Mouse (Mus musculus): ENCODE data around the gene Slc12a6. TPM values are rescaled to one million over a fixed set of nuclear protein-coding genes. Genes with fewer than 3 reads are reported as not detected.

Gene Slc12a6
- polyA plus RNA-seq, 1 experiment from 2014 or later = 11.8 TPM

DNA sequence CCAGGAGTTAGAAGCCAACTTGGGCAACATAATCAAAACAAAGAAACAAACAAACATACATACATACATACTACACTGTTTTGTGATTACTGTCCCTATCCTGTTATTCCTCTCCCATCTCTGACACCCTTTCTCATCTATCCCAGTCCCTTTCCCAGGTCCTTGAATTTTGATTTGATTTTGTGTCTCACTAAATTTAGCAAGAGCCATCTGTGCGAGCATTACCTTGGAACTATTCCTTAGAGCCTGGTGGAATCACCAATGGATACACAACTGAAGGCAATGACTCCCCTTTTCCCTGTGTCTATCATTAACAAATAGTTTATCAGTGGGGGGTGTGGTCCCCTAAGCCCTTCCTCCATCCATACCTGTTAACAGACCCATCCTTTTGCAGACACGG, 27.2 kb downstream of the Slc12a6 start:
- Histone ChIP-seq H3K4me2 (no peak overlapping the region), H3K36me3 (ENCODE audit: poor library complexity, severe bottlenecking) (no peaks in the 10 kb centered on the region), H3K4me1 (no peaks in the 10 kb centered on the region), H3K4me3 (no peak overlapping the region), H3K27ac (no peak overlapping the region), H3K27me3 (no peaks in the 10 kb centered on the region), H3K9me3 (replicated peaks) (no peaks in the 10 kb centered on the region), H3K9ac (no peak overlapping the region)
- ATAC-seq = no peak
- 91% methylated on average over 2 of the region's 2 CpGs for WGBS

DNA sequence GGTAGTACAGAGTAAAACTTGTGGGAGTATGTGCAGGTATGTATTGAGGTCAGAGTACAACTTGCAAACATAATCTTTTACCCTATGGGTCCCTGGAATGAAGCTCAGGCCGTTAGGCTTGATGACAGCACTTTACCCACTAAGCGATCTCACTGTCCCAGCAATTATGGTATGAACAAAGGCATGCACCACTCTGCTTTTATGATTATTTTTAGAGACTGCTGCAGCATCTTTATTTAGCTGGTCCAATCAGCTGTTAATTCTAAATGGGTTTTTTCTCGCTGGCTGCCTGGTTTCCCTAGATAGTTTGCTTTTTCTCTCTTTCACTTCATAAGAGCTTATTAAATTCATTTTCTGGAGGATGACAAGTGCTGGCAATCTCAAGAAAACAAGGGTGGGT, 30.6 kb downstream of the Slc12a6 start:
- no peaks in the 10 kb centered on the region for H3K36me3 ChIP-seq (ENCODE audit: poor library complexity, severe bottlenecking)
- no peak overlapping the region for H3K27ac ChIP-seq
- 74% methylated on average over 3 of the region's 3 CpGs for WGBS
- no peak overlapping the region for H3K4me3 ChIP-seq
- H3K9ac ChIP-seq = no peak overlapping the region
- ATAC-seq = no peak
- no peaks in the 10 kb centered on the region for H3K4me1 ChIP-seq
- no peaks in the 10 kb centered on the region for H3K9me3 ChIP-seq (replicated peaks)
- H3K4me2 ChIP-seq = no peak overlapping the region
- H3K27me3 ChIP-seq = no peaks in the 10 kb centered on the region

DNA sequence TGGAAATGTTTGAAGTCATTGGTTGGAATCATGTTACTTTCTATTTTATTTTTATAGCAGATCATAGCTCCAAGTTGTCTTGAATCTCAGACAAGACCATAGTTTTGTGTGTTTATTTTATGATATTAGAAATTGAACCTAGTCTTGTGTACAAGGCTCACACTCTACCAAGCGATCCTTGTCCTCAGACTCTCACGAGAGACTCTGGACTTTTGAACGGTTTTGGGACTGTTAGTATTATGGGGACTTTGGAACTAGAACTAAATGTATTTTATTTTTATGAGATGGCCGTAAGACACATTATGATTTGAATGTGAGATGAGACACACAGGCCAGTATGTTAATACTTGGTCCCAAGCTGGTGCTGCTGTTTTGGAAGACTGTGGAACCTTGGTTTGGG, 32.6 kb downstream of the Slc12a6 start:
- Histone ChIP-seq H3K4me2 (no peak overlapping the region), H3K27me3 (no peaks in the 10 kb centered on the region), H3K27ac (no peak overlapping the region), H3K9ac (no peak overlapping the region), H3K4me1 (no peaks in the 10 kb centered on the region), H3K36me3 (ENCODE audit: poor library complexity, severe bottlenecking) (no peaks in the 10 kb centered on the region), H3K4me3 (no peak overlapping the region), H3K9me3 (replicated peaks) (no peaks in the 10 kb centered on the region)
- WGBS = 94% methylated on average over 4 of the region's 4 CpGs
- ATAC-seq = no peak

DNA sequence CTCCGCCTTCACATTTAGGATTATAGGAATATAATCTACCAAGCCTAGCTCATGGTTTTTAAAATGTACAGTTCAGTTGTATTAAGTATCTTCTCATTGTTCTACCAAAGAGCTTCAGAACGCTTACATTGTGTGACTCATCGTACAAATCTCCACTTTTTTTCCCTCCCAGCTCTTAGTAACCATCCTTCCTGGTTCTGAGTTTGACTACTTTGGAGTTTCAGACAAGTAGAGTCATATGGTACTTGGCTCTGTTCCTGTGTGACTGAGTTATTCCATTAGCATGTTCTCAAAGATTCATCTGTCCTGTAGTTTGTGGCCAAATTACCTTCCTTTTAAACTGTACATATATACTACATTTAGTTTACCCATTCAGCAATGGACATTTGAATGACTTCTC, 43.0 kb downstream of the Slc12a6 start:
- no peaks in the 10 kb centered on the region for H3K36me3 ChIP-seq (ENCODE audit: poor library complexity, severe bottlenecking)
- no peaks in the 10 kb centered on the region for H3K4me1 ChIP-seq
- no peaks in the 10 kb centered on the region for H3K27me3 ChIP-seq
- H3K4me2 ChIP-seq = no peak overlapping the region
- no peaks in the 10 kb centered on the region for H3K9me3 ChIP-seq (replicated peaks)
- ATAC-seq = no peak
- no peak overlapping the region for H3K27ac ChIP-seq
- no peak overlapping the region for H3K4me3 ChIP-seq
- WGBS = 93% methylated on average over 3 of the region's 3 CpGs
- H3K9ac ChIP-seq = no peak overlapping the region

DNA sequence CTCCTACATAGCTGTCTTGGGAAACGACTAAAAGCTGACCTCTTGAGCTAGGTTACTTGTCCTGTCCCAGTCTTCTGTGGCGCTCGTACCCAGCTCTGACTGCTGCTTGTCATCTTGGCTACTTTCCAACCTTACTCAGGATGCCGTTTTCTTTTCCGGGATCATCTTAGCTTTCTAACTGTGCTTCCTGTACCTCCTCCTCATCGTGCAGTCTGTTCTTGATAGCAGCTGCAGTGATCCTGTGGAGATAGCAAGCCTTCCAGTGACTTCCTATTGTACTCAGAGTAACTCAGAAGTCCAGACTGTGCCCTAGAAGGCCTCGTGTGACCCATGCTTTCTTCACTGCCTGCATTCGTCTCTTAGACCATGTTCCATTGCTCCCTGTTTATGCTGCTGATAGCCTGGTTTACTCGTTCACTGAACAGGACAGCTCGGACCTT, 43.6 kb downstream of the Slc12a6 start:
- no peaks in the 10 kb centered on the region for H3K27me3 ChIP-seq

DNA sequence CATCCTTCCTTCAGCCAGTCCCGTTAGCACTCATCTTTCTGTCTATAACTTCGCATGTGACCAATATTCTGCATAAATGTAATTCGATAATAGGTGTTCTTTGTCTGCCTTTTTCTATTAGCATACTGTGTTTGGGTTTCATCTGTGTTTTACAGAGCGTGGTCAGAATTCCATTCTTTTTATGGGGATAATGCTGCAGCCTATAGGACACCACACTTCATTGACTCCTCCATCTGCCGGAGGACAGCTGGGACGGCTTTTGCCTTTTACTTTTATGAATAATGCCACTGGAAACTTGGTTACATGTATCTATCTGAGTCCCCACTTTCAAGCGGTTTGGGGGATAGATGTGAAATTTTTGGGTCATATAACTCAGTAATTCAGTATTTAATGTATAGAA, 50.0 kb downstream of the Slc12a6 start:
- Histone ChIP-seq H3K27me3 (no peaks in the 10 kb centered on the region), H3K4me3 (no peak overlapping the region), H3K4me2 (no peak overlapping the region), H3K9me3 (replicated peaks) (no peaks in the 10 kb centered on the region), H3K36me3 (ENCODE audit: poor library complexity, severe bottlenecking) (no peaks in the 10 kb centered on the region), H3K27ac (no peak overlapping the region), H3K4me1 (no peaks in the 10 kb centered on the region), H3K9ac (no peak overlapping the region)
- 90% methylated on average over 7 of the region's 7 CpGs for WGBS
- ATAC-seq = no peak

More for the DNA sequence above, 43.6 kb downstream of the Slc12a6 start:
- Histone ChIP-seq H3K9me3 (replicated peaks) (no peaks in the 10 kb centered on the region), H3K9ac (no peak overlapping the region), H3K4me1 (no peaks in the 10 kb centered on the region), H3K36me3 (ENCODE audit: poor library complexity, severe bottlenecking) (no peaks in the 10 kb centered on the region), H3K27ac (no peak overlapping the region), H3K4me2 (no peak overlapping the region), H3K4me3 (no peak overlapping the region)
- WGBS = 77% methylated on average over 10 of the region's 10 CpGs
- no peak for ATAC-seq

DNA sequence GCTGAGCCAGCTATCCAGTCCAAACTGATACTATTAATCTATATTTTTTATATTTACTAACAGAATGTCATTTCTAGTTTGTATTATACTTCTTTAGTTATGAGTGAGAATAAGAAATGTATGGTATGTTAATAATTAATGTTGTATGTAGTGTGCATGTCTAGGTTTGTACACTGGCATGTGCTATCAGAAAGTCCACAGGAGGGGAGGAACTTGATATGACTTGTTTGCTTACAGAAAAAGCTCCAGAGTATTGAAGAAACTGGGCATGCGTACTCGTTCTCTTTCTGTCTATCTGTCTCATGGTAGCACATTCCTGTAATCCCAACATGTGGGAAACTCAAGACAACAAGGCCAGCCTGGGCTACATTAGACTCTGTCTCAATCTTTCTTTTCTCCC, 52.6 kb downstream of the Slc12a6 start:
- Histone ChIP-seq H3K27me3 (no peaks in the 10 kb centered on the region), H3K4me3 (no peak overlapping the region), H3K27ac (no peak overlapping the region), H3K9me3 (replicated peaks) (no peaks in the 10 kb centered on the region), H3K9ac (no peak overlapping the region), H3K36me3 (ENCODE audit: poor library complexity, severe bottlenecking) (no peaks in the 10 kb centered on the region), H3K4me1 (no peaks in the 10 kb centered on the region), H3K4me2 (no peak overlapping the region)
- WGBS = 94% methylated on average over 2 of the region's 2 CpGs
- ATAC-seq = no peak

DNA sequence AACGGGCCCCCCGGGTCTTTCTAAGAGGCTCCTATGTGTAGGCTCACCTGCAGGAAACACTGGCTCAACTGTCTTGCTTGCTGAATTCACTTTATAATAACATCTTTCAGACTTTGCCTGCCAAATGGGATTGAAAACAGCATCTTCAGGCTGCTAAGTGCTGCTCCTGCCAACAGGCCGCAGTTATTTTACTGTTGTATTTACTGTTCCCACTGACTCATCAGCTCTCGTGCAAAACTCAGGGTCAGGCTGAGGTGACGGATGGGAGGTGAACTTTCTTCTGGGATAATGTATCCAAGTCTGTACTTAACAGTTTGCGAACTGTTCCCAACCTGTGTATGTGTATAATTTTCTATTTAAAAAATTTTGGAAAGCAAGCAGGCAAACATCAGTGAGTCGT, 53.3 kb downstream of the Slc12a6 start:
- Histone ChIP-seq H3K27ac (no peak overlapping the region), H3K9ac (no peak overlapping the region), H3K4me1 (no peaks in the 10 kb centered on the region), H3K36me3 (ENCODE audit: poor library complexity, severe bottlenecking) (no peaks in the 10 kb centered on the region), H3K4me3 (no peak overlapping the region), H3K9me3 (replicated peaks) (no peaks in the 10 kb centered on the region), H3K4me2 (no peak overlapping the region), H3K27me3 (no peaks in the 10 kb centered on the region)
- ATAC-seq = no peak
- 88% methylated on average over 7 of the region's 7 CpGs for WGBS

DNA sequence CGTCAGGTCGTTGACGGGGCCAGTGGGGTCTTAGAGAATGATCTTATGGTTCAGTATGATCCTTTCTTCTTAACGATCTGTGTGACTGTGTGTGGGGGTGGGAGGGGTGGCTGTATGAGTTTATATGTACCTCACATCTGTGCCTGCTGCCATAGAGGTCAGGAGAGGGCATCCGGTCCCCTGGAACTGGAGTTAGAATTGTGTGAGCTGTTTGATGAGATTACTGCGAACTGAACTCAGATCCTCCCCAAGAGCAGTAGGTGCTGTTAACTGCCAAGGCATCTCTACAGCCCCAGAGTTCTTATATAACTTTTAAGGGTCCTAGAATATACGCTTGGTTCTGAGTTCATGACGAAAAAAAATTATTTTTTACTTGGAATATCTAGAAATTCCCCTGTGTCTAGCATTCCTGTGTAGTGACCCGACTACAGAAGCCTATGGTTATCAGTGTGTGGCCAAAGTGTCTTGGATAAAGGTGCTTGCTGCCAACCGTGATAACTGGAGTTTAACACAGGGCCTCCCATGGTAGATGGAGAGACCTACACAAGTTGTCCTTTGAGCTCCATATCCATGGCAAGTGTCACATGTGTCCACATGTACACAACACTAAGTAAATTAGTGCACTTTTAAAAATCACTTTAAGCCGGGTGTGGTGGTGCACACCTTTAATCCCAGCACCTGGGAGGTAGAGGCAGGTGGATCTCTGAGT, 62.6 kb downstream of the Slc12a6 start:
- H3K36me3 ChIP-seq (ENCODE audit: poor library complexity, severe bottlenecking) = no peaks in the 10 kb centered on the region
- H3K4me3 ChIP-seq = no peak overlapping the region
- H3K27me3 ChIP-seq = no peaks in the 10 kb centered on the region
- ATAC-seq = no peak
- H3K4me2 ChIP-seq = no peak overlapping the region
- 87% methylated on average over 11 of the region's 11 CpGs for WGBS
- H3K27ac ChIP-seq = no peak overlapping the region
- no peak overlapping the region for H3K9ac ChIP-seq
- H3K4me1 ChIP-seq = no peaks in the 10 kb centered on the region
- no peaks in the 10 kb centered on the region for H3K9me3 ChIP-seq (replicated peaks)

DNA sequence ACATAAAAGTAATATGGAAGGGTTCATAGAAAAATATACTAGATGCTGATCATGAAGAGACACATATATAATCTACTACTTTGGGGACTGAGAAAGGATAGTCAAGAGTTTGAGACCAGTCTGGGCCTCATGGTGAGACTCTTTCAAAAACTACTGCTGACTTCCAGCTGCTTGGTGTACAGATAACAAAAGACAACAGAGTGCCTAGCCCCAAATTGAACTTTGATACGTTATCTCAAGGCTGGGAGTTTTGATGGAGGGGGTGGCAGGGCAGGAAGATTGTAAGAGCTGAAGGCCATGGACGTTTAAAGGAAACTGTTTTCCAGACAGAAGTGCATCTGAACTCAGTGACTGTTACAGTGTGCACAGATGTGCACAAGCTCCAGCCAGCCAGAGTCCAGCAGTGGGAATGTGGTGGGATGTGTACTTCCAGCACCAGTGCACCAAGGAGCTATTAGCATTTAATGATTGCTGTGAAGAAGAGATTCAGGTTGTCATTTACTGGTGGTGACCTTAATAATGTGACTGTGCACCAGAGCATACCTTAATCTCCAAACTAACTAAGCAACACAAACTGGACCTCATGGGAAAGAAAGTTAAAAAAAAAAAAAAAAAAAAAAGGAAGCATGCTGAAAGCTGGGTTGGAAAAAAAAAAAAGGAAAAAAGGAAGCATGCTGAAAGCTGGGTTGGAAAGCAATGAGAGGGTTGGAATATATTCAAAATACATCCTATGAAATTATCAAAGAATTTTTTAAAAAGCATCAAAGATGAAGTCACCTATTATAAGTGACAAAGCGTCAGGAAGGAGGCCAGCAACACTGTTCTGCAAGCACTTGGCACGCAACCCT, 66.7 kb downstream of the Slc12a6 start:
- Histone ChIP-seq H3K9ac (no peak overlapping the region), H3K9me3 (replicated peaks) (no peaks in the 10 kb centered on the region), H3K36me3 (ENCODE audit: poor library complexity, severe bottlenecking) (peaks cover 30% of the 10 kb centered on the region), H3K4me3 (no peak overlapping the region), H3K27ac (no peak overlapping the region), H3K4me2 (no peak overlapping the region), H3K27me3 (no peaks in the 10 kb centered on the region), H3K4me1 (no peaks in the 10 kb centered on the region)
- WGBS = 77% methylated on average over 4 of the region's 4 CpGs
- ATAC-seq = no peak

DNA sequence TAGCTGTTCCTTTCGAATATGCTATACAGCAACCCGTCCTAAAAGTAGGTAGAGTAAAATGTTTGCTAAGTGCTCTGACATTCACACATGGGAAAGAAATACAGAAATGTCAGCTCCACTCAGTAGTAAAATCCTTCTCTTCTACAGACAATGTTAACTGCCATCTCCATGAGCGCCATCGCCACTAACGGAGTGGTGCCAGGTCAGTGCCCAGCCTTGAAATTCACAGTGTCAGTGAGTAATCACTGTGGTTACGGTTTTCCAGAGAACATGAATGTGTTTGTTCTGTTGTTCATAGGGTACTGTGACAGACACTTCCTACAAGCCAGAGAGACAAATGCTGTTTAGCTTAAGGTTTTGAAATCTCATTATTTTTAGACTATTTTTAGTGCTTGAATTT, 71.6 kb downstream of the Slc12a6 start:
- WGBS = 95% methylated on average over 6 of the region's 6 CpGs
- H3K4me3 ChIP-seq = no peak overlapping the region
- H3K27ac ChIP-seq = no peak overlapping the region
- ATAC-seq = no peak
- H3K36me3 ChIP-seq (ENCODE audit: poor library complexity, severe bottlenecking) = peaks cover 61% of the 10 kb centered on the region
- no peaks in the 10 kb centered on the region for H3K9me3 ChIP-seq (replicated peaks)
- H3K4me2 ChIP-seq = no peak overlapping the region
- H3K9ac ChIP-seq = no peak overlapping the region
- H3K27me3 ChIP-seq = no peaks in the 10 kb centered on the region
- H3K4me1 ChIP-seq = no peaks in the 10 kb centered on the region

DNA sequence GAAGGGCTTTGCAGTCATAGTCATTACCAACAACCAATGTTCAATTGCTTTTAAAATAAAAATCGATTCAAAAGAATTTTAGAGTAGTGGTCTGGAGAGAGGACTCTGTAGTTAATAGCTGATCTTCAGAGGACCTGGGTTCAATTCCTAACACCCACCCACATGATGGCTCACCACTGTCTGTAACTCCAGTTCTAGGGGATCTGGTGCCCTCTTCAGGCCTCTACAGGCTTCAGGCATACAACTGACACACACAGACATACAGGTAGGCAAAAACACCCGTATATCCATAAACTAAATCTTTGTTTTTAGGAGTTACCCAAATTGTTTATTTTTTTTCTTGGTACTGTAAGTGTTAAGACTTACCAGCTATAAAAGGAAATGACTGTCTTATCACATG, 74.1 kb downstream of the Slc12a6 start:
- Histone ChIP-seq H3K4me3 (no peak overlapping the region), H3K36me3 (ENCODE audit: poor library complexity, severe bottlenecking) (peaks cover 62% of the 10 kb centered on the region), H3K27me3 (no peaks in the 10 kb centered on the region), H3K9ac (no peak overlapping the region), H3K27ac (no peak overlapping the region), H3K4me2 (no peak overlapping the region), H3K9me3 (replicated peaks) (no peaks in the 10 kb centered on the region), H3K4me1 (no peaks in the 10 kb centered on the region)
- no peak for ATAC-seq
- WGBS = 93% methylated on average over 2 of the region's 2 CpGs

All from forebrain, embryonic 13.5 days (tissue).